Mouse (Mus musculus): ENCODE results near the gene Tmcc1.
"Not testable (repeated sequence)": the region's sequence is repeated elsewhere in the genome, so short reads cannot be mapped to it uniquely, and the experiment has no call there.

The Tmcc1 gene

DNA sequence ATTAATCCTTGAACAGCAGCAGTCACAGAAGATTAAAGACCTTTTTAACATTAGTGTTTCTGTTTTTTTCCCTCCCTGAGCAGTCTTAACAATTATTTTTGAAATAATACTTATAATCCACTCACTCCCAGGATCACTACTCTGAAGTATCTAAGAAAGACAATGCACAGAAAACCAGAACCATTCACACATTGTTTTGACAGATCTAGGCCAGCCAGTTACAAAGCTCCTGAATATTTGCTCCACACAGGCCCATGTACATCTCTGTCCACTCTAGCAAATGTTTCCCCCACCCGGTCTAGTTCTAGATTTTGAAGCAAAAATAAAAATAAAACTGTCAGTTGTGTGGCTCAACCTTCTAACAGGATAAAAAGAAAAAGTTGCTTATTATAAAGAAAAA is 45.9 kb downstream of the Tmcc1 start:
- no peak for DNase-seq (ENCODE audit: low spot score)

DNA sequence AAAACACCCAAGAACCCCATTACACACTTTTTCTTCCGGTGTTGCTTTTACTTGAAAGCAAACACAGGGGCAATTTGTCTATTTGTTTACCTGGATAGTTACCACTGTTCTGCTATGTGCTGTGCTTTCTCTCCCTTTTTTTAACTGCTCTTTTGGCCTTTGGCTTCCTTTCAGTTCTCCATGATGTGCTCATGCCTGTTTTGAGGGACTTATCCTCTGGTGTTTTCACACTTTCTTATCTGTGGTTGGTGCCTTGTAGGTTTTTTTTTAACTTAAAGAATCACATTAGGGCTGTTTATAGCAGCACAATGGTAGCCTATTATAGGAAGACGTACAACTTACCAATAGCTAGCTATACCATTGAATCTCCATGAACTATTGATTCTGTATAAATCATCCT is 51.6 kb downstream of the Tmcc1 start:
- no peak for DNase-seq (ENCODE audit: low spot score)

DNA sequence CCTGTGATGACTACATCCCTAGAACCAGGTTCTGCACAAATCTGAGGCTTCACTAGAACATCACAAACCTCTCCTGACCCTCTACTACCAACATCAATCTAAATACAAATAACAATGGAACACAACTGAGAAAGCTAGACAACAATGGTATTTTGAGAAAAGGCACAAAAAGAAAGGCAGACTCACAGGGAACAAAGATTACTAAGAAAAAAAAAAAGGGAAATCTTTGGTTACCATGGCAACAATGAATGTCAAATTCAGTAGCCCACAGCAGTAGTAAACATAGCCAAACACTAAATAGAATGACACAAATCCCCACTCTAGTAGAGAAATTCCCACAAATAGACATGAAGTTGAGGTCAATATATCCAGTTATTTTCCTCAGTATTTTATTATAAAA is 52.5 kb downstream of the Tmcc1 start:
- DNase-seq (ENCODE audit: low spot score), result no peak

DNA sequence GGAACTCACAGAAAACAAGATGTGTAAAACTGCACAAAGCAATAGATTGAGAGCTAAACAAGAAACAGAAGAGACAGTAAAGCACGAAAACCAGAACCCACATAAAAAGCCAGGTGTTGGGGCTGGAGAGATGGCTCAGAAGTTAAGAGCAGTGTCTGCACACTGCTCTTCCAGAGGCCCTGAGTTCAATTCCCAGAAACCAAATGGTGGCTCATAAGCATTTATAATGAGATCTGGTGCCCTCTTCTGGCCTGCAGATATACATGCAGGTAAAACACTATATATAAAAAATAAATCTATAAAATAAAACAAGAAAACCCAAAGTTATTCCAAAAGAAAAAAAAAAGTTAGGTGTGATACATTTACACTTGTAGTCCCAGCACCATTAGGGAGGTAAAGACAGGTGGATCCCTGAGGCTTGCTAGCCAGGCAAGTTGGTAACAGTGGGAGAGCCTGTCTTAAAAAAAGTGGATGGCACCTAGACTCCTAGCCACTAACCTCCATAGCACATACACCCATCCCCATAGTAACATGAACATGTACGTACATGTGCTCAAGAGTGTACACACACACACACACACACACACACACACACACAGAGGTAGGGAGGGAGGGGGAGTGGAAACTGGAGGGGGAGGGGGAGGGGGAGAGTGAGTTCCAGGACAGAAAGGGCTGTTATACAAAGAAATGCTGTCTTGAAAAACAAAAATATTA is 54.0 kb downstream of the Tmcc1 start:
- DNase-seq (ENCODE audit: low spot score), result no peak

DNA sequence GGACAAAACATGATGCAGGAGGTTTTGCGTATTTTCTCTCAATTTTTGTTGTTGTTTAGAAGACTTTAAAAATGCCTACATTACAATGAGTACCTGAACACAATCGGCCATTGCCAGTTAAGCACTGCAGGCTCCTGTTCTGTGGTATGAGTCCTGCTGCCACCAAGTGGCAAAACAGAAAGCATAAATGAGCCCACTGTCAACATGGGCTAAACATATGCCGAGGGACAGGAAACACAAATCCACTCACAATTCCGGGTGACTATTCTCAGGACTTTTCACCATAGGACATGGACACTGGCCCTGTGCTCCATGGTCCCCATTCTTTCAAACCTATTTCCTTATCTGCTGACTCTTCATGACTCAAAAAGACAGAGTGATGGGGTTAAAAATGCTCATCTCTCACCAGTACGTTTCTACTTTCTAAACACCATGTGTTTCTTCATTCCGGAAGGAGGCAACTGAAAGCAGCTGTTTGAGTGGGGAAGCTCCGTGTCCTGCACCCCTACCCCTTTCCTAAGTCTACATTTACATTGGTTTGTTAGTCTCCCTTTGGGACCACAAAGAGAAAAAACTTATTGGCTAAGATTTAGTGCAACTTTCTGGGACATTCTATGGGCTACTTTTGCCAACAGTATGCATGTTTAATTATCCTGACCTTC is 57.2 kb downstream of the Tmcc1 start:
- DNase-seq (ENCODE audit: low spot score), result no peak

DNA sequence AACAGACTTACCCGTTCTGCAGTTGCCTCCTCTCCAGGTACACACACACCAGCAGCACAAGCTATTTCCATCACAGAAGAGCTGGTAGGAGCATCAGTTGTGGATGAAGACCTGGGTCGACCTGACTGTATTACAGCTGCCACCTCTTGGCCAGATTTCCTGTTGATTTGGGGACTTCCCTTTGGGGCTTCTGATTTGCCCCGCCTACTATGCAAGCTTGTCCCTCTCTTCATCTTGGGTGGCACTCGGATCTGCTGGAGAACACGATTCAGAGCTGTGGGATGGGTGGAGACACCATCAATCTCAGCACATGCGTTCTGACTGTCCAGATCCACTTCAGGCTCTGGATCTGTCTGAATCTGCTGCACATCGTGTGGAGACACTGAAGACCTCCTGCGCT is 59.5 kb downstream of the Tmcc1 start:
- no peak for DNase-seq (ENCODE audit: low spot score)

DNA sequence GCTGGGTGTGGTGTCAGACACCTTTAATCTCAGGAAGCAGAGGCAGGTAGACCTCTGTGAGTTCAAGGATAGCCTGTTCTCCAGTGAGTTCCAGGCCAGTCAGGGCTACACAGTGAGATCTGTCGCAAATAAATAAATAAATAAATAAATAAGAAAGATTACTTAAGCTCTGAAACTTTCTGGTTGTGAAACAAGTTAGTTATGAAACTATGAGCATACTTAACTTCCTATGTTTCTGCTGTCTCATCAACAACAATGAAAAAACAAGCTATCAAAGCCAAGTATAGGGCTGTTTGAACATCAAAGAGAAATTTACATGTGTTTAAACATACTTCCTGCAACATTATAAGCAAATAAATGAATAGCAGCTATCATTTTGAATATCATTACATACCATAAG is 61.5 kb downstream of the Tmcc1 start:
- DNase-seq (ENCODE audit: low spot score), result no peak

DNA sequence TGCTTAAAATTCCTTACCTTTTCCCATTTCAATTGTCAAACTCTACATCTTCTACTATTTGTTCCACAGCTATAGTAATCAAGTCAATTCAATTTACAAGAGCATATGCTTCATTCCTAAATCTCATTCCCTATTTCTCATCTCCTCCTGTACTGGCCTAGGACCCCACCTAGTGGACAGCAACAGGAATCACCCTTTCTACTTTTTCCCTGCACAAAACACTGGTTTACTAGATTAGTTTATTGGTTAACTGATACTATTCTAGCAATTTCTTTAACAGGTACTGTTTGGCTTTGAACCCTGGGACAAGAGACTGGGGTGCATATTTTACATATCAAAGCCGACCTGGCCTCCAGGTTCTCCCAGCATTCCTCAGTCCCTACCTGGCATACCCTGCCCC is 64.6 kb downstream of the Tmcc1 start:
- DNase-seq (ENCODE audit: low spot score), result no peak

DNA sequence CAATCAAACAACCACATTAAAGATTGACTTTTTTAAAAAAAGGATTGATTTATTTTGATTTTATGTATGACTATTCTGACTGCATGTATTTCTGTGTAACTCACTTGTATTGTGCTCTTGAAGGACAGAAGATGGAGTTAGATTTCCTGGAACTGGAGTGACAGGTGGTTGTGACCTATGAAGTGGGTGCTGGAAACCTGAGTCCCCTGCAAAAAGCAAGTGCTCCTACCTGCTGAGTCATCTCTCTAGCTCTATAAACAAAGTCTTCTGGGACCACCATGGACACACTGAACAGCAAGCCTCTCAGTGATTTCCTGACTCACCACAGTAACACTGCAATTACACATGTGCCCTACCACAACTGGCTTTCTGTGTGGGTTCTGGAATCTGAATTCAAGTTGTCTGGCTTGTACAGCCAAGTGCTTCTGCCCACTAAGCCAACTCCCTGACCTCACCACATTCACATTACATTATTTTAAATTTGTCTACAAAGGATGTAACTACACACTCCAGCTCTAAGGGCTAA is 65.3 kb downstream of the Tmcc1 start:
- DNase-seq (ENCODE audit: low spot score), result no peak

DNA sequence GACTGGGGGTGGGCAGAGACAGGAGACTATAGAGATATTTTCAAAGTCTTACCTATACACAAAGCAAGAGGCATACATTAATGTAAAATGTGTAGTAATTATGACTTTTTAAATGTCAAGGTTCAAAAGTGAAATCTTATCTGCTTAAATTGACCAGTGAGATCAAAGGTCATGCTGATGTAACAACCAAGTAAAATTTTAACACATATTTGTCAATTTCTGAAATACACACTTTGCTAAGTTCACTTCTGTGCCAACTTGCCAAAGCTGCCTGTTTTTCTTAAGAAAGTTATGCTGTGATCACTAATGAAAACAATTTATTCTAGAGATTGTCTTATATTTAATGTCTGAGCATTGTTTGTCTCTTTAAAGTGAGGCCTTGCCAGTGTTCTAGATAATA is 66.7 kb downstream of the Tmcc1 start:
- no peak for DNase-seq (ENCODE audit: low spot score)

DNA sequence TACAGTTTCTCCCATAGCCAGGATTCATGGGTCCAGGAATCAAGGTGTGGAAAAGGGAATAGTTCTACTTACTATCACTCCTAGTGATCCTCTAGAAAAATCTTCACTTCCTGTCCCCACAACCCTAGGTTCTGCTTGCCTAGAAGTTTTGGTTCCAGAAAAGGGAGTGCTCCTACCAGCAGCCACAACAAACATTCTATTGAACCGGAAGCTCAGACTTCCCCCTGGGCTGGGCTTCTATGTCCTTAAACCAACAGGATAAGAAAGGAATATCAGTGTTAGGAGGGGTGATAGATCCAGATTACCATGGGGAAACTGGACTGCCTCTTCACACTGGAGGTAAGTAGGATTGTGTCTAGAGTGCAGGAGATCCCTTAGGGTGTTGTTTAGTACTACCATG is 70.4 kb downstream of the Tmcc1 start:
- no peak for DNase-seq (ENCODE audit: low spot score)

DNA sequence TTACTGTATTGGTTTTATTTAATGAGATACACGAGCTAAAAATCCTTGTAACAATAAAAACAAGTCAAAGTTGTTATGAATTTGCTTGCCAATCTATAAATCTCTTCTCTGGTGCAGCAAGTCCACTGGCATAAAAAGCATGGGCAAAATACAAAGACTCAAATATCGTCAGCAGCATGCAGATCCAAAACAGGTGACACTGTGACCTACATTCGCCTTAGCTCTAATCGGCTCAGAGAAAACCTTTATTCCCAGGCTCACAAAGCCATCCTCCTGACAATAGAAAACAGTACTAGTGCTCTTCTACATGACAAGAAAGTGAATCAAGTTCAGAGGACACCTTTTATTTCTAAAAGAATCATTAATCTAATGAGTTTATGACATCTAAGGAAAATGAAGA is 73.6 kb downstream of the Tmcc1 start:
- DNase-seq (ENCODE audit: low spot score), result no peak

DNA sequence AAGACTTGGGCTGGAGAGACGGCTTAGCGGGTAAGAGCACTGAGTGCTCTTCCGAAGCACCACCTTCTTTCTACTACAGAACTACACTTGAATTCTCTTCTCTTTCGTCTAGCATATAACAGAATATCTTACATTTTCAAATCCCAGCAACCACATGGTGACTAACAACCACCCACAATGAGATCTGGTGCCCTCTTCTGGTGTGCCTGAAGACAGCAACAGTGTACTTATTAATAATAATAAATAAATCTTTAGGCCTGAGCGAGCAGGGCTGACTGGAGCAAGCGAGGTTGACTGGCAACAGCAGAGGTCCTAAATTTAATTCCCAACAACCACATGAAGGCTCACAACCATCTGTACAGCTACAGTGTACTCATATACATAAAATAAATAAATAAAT is 76.7 kb downstream of the Tmcc1 start:
- not testable (repeated sequence) for DNase-seq (ENCODE audit: low spot score)

DNA sequence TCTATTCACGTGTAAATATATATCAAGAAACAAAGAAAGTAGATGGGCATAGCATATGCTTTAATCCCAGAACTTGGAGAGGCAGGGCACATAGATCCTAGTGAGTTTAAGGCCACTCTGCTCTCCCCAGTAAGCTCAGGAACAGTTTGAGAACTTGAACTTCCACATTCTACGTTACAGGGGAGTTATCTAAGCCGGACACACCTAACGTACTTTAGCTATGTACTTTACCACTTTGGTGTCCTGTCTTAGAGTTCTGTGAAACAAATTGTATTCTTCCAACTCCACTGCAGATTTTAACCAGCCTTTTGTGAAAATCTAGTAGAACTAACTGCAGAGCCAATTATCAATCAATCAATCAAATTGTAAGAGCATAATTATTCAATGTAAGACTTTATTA is 82.7 kb downstream of the Tmcc1 start:
- DNase-seq (ENCODE audit: low spot score), result no peak

DNA sequence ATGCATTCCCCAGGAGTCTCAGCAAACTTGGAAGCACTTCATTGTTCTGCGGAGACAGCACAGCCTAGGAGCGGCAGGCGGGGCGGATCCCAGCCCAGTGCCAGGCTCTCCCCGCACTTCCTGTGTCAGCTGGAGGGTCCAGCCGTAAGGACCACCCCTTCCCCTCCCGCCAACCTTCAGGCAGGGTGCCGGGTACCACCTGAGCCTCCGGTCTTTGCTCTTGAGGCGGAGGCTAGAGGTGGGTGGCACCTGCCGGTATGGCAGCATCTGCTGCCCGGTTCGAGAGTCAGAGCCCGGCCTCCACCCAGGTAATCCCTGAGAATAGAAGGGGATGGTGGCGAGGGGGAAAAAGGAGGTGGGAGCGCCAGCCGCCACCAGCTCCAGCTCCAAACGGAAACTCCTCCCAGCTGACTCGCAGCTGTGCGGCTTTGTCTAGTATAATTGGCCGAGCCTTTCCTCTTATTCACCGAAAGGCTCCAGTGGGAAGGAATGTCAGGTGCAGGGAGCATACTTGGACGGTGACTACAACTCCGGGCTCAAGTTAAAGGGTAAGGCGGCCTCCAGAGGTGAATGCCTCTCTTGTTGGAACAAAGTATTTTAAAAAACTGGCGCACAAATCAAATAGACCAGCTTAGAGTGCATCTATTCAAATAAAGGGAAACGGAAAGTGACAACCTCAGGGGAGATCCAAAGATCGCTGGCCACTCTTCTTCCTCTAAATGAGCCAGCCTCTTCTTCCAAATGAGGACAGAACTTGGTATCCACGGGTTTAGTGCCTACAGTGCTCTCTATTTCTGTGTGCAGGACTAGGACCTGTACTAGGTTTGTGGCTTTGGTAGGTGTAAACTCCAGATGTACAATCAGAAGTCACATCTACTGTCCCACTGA is 85.6 kb downstream of the Tmcc1 start:
- DNase-seq (ENCODE audit: low spot score), result no peak

DNA sequence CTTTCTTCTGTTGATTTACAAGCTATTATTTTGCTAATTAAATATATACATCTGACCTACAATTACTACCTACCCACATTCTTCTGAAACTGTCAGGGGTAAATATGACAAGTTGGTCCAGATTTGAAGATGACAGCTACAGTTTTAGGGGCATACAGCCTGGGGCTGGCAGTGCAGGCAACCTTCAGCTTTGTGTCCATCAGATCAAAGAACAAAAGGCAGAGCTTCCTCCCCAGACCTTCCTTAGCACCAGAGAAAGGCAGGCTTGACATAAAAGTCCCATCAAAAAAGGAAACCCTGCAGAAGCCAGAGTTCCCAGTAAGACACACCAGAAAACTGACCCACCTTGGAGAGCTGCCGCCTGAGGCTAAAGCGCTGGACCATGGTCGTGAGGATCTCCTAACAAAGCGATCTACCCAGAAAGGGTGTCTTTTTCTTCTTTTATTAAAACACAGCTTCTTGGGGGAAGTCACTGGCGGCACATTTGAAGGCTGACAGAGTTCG is 86.3 kb downstream of the Tmcc1 start:
- no peak for DNase-seq (ENCODE audit: low spot score)

DNA sequence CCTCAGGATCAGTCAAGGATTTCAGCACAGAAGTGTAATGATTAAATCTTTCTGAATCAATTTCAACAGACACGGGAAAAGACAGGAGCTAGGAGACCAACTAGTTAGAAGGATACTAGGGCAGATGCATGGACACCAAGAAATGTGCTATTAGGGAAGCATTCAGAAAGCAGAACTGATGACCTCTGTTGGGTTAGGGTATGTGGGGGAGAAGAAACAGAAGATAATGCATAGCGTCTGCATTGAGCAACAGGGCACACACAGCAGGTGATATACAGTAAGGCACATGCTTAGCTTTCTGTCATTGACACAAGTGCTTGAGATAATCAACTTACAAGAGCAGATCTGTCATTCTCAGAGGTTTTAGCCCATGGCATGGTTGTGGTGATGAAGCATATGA is 95.7 kb downstream of the Tmcc1 start:
- DNase-seq (ENCODE audit: low spot score), result no peak

DNA sequence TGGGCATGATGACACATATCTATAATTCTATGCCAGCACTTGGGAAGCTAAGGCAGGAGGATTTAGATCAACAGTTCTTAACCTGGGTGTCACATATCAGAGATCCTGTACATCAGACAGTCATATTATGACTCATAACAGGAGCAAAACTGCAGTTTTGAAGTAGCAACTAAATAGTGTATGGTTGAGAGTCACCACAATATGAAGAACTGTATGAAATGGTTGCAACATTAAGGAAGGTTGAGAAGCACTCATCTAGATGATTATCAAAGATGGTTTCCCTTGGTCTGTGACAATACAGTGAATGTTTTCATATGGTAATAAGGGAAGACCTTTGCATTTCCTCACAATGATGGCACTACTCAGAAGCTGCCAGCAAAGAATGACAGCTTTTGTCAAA is 103.9 kb downstream of the Tmcc1 start:
- DNase-seq (ENCODE audit: low spot score), result no peak

DNA sequence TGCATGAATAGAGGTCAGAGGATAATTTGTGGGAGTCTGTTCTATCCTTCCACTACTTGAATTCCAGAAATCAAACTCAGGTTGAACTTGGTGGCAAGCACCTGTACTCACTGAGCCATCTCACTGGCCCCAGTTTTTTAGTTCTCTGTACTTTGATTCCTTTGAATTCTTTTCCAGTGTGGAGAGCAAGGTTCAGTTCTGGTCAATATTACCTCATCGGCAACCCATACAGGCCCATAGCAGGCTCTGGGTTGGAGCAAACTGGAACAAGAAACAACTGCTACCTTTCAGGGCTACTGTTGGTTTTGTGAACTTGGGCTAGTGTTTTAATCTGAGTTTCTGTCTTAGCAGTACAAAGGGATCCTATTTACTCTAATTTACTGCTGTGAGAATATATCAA is 107.2 kb downstream of the Tmcc1 start:
- DNase-seq (ENCODE audit: low spot score), result no peak

DNA sequence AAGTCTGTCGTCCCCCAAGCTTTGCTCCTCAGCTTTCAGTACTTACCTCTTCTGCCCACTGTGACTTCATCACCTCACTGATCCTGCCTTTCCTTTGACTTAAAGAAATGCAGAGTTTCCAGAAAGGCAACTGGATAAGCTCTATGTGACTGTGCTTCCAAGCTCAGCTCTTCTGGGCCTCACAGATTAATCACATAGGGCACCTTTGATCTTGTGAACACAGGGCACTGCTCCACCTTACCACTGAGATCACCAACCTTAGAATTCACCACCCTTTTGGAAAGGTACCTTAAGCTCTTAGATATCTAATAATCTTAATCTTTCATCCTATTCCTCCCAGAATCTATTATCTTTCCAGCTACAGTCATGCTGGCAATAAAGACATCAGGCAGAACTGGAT is 111.0 kb downstream of the Tmcc1 start:
- DNase-seq (ENCODE audit: low spot score), result no peak

DNA sequence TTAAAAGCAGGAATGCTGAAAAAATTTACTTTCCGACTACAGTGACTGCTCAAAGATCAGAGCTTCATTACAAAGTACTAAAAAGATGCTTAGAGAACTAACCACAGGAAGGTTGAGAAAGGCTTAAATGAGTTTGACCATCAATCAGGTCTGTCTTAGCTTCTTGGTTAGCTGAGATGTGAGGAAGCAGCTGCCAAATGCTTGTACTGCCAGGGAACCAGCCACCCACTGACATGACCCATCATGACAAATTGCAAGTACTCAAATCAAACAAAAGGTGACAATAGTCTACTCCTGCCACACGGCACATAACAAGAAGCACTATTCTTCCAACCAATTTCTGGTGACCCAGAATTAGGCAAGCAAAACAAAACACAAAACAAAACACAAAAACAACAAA is 111.9 kb downstream of the Tmcc1 start:
- no peak for DNase-seq (ENCODE audit: low spot score)

DNA sequence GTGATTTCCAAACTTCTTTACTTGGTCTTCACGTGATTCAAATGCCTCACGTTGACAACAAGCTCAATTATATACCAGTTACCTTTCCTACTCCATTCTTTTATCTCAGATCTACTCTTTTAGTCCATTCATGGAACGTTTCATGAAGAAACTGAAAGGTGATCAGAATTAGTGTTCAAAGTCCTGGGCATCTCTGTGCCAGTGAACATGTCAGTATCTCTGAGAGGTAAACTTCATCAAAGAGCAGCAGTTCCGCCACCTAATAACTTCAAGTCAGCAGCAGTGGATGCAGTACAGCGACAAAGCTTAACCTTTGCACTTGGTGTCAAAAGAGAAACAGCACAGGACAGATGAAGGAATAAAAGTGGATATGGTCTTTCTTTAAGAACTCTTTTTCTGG is 112.5 kb downstream of the Tmcc1 start:
- no peak for DNase-seq (ENCODE audit: low spot score)

DNA sequence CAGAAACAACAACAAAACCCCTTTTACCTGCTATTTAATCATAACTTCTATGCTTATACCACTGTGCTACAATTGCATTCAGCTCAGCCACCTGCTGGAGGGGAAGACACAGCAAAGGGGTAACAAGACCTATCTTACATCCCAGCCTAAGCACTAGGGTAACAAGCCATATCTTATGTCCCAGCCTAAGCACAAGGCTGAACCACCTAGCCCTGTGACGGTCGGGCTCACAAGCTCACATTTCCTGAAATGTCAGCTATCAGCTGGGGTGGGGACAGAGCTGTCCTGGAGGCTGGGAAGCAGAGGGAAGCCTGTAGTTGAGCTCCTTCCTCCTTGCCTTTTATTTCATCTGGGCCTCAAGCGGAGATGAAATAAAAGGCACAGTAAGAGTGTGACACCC is 115.7 kb downstream of the Tmcc1 start:
- DNase-seq (ENCODE audit: low spot score), result no peak
